Mouse (Mus musculus): Measurements from ENCODE around the gene Ubp1. TPM values are rescaled to one million over a fixed set of nuclear protein-coding genes. Genes with fewer than 3 reads are reported as not detected.

The Ubp1 gene
- polyA plus RNA-seq, 1 experiment from 2014 or later, result 26.8 TPM

DNA sequence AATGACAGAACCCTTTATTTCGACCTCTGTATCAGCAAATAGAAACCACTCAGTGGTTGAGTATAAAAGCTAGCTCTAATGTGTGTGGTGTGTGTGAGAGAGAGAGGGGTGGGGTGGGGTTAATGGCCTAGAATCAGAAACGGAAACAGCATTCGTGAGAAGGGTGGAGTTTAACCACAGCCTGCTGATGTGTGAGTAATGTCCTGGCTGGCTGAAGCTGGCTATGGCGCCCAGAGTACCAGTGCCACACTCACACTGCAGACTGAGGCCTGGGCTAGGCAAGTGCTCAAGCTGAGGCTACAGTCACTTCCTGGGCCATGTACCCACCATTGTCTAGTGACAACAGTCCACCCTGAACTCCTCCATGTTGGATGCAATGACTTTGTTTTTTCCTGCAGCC, 85.7 kb downstream of the Ubp1 start:
- Histone ChIP-seq H3K9me3 (ENCODE audit: control insufficient read depth, low read length) (peaks cover 4% of the 10 kb centered on the region; the same call in 1 of the 2 replicates), H3K4me2 (ENCODE audit: low read depth, low read length) (no peak overlapping the region), H3K9ac (ENCODE audit: low read length) (no peak overlapping the region), H3K27ac (ENCODE audit: low read length) (no peak overlapping the region), H3K27me3 (ENCODE audit: control insufficient read depth, insufficient read depth, low read depth, low read length) (no peaks in the 10 kb centered on the region), H3K36me3 (ENCODE audit: control insufficient read depth, insufficient read depth, low read length) (no peaks in the 10 kb centered on the region), H3K4me3 (ENCODE audit: low read length) (no peak overlapping the region), H3K4me1 (replicated peaks; ENCODE audit: control insufficient read depth, insufficient read depth, low read length) (no peaks in the 10 kb centered on the region)
- 71% methylated on average over 4 of the region's 4 CpGs for WGBS
- ATAC-seq (ENCODE audit: low read depth), result no peak

DNA sequence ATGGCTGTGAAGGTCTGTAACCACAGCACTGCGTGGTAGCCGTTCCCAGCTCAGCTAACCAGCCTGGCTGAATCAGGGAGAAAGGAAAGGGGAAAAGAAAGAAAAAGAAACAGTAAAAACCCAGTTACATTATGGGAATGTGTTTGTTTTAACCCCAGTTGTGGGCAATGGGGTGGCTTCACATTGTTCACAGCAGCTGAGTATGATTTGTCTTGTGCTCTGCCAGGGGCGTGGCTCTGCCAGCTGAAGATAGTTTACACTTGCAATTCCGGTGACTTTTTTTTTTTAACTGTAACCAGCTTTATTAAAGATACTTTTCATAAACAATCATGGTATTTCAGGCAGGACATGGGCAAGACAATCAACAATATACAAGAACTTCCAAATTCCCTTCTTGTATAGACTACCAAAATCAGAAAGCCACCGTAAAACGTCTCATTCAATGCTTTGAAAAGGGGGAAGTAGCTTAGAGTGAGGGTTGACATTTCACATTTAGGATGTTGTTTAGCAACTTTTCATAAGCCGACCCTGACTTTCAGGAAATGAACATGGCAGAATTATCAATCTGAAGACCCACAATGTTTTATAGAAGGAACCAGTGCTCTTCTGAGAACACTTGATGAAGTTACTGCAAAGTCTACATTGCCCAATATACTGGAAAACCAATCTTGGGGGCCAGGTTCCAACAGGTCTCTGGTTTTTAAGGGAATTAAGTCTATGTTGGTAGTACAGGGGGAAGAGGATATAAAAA, 88.5 kb downstream of the Ubp1 start:
- Histone ChIP-seq H3K9ac (ENCODE audit: low read length) (no peak overlapping the region), H3K4me1 (replicated peaks; ENCODE audit: control insufficient read depth, insufficient read depth, low read length) (no peaks in the 10 kb centered on the region), H3K27ac (ENCODE audit: low read length) (no peak overlapping the region), H3K4me3 (ENCODE audit: low read length) (no peak overlapping the region), H3K27me3 (ENCODE audit: control insufficient read depth, insufficient read depth, low read depth, low read length) (no peaks in the 10 kb centered on the region), H3K36me3 (ENCODE audit: control insufficient read depth, insufficient read depth, low read length) (no peaks in the 10 kb centered on the region), H3K4me2 (ENCODE audit: low read depth, low read length) (no peak overlapping the region), H3K9me3 (ENCODE audit: control insufficient read depth, low read length) (peaks cover 4% of the 10 kb centered on the region; the same call in 1 of the 2 replicates)
- 69% methylated on average over 7 of the region's 7 CpGs for WGBS
- no peak for ATAC-seq (ENCODE audit: low read depth)

DNA sequence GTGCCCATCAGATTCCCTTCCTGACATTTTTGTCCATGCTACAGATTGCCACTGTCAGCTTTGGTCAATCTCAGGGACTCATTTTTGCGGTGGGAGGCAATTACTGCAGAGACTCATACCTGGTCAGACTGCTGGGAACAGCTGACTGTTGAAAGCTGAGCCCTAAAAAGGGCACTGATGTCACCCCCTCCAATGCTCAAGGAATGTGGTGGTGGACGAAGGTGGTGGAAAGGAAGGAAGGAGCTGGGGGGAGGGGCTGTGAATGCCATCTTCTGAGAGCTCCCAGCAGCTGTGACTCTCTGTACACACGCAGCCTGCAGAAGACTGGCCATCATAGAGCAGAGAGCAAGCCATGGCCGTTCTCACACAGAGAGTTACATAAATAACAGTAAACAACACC, 91.4 kb downstream of the Ubp1 start:
- H3K4me2 ChIP-seq (ENCODE audit: low read depth, low read length), result no peak overlapping the region
- peaks cover 4% of the 10 kb centered on the region; the same call in 1 of the 2 replicates for H3K9me3 ChIP-seq (ENCODE audit: control insufficient read depth, low read length)
- 0 out of 2 replicates have a peak, but pooled peaks cover 4% of the 10 kb centered on the region for H3K4me1 ChIP-seq (replicated peaks; ENCODE audit: control insufficient read depth, insufficient read depth, low read length)
- ATAC-seq (ENCODE audit: low read depth), result no peak
- no peak overlapping the region for H3K4me3 ChIP-seq (ENCODE audit: low read length)
- no peak overlapping the region for H3K9ac ChIP-seq (ENCODE audit: low read length)
- H3K27ac ChIP-seq (ENCODE audit: low read length), result no peak overlapping the region
- no peaks in the 10 kb centered on the region for H3K36me3 ChIP-seq (ENCODE audit: control insufficient read depth, insufficient read depth, low read length)
- H3K27me3 ChIP-seq (ENCODE audit: control insufficient read depth, insufficient read depth, low read depth, low read length), result no peaks in the 10 kb centered on the region
- 23% methylated on average over 4 of the region's 4 CpGs for WGBS

DNA sequence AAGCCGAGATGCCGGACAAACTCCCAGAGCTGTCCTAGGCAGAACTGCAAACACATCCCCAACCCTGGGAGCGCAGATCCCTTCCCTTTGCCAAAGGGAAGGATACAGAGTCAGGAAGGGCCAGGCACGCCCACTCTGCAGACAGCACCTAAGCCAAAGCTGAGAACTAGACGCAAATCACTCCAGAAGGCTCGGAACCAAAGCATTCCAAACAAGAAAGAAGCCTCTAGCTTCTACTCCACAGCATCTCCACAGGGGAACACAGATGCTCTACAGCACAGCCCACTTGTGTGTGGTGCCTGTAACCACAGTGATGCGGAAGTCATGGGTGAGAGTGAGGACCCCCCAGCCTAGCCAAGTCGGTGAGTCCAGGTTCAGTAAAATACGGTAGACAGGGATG, 94.4 kb downstream of the Ubp1 start:
- no peak overlapping the region for H3K4me2 ChIP-seq (ENCODE audit: low read depth, low read length)

DNA sequence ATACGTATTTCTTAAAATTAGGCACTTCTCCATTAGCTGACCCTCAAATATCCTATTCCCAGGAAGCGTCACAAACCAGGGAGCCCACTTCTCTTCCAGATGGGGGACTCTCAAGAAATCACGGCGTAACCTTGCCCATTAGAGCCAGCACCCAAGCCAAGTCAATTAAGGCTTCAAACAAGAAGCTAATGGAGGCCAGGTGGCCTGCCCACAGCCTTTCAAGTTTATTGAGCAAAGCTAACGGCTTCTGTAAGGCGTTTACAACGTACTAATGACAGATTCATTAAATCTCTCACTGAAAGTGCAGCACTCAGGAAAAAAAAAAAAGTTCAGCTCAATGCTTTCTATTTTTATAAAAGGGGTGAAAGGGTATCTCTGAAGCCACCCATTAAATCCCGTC, 95.1 kb downstream of the Ubp1 start:
- Histone ChIP-seq H3K27me3 (ENCODE audit: control insufficient read depth, insufficient read depth, low read depth, low read length) (no peaks in the 10 kb centered on the region), H3K4me2 (ENCODE audit: low read depth, low read length) (peak overlapping the region; percentile 74), H3K4me3 (ENCODE audit: low read length) (peak overlapping the region; percentile 60), H3K4me1 (replicated peaks; ENCODE audit: control insufficient read depth, insufficient read depth, low read length) (0 out of 2 replicates have a peak, but pooled peaks cover 4% of the 10 kb centered on the region), H3K27ac (ENCODE audit: low read length) (no peak overlapping the region), H3K9me3 (ENCODE audit: control insufficient read depth, low read length) (no peaks in the 10 kb centered on the region), H3K36me3 (ENCODE audit: control insufficient read depth, insufficient read depth, low read length) (no peaks in the 10 kb centered on the region), H3K9ac (ENCODE audit: low read length) (peak overlapping the region; percentile 62)
- no peak for ATAC-seq (ENCODE audit: low read depth)
- 10% methylated on average over 8 of the region's 8 CpGs for WGBS

More for the DNA sequence above, 94.4 kb downstream of the Ubp1 start:
- Histone ChIP-seq H3K27ac (ENCODE audit: low read length) (no peak overlapping the region), H3K27me3 (ENCODE audit: control insufficient read depth, insufficient read depth, low read depth, low read length) (no peaks in the 10 kb centered on the region), H3K4me3 (ENCODE audit: low read length) (no peak overlapping the region), H3K9me3 (ENCODE audit: control insufficient read depth, low read length) (no peaks in the 10 kb centered on the region), H3K4me1 (replicated peaks; ENCODE audit: control insufficient read depth, insufficient read depth, low read length) (0 out of 2 replicates have a peak, but pooled peaks cover 4% of the 10 kb centered on the region), H3K9ac (ENCODE audit: low read length) (no peak overlapping the region), H3K36me3 (ENCODE audit: control insufficient read depth, insufficient read depth, low read length) (no peaks in the 10 kb centered on the region)
- 44% methylated on average over 9 of the region's 9 CpGs for WGBS
- no peak for ATAC-seq (ENCODE audit: low read depth)

DNA sequence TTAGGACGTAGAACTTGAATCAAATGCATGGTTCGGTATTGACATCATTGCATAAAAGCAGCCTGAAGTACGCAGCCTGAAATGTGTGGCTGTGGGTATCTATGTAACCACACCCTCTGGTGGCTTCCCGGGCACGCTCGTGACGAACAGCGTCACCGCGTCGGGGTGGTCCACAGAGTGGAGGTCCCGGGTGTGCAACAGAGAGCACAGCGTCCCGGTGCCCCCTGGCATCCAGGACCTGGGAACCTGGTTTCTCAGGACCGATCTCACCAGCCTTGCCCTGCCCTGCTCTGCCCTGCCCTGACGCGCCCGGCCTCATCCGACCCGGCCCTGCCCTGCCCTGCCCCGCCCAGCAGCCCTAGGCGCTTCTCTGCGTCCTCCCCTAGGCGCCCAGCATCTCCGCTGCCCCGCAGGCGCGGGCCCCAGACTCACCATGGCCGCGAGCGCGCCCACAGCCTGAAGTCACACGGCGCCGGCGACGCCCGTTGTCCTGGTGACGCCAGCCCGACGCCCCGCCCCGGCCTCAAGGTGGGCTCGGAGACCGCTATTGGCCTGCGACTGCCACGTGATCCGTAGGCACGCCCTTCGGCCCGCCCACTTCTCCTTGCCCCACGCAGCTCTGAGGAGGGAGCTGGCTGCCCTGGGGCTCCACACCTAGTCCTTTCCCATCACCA, 95.7 kb downstream of the Ubp1 start:
- ATAC-seq (ENCODE audit: low read depth), result peak; percentile 93
- no peaks in the 10 kb centered on the region for H3K27me3 ChIP-seq (ENCODE audit: control insufficient read depth, insufficient read depth, low read depth, low read length)
- H3K27ac ChIP-seq (ENCODE audit: low read length), result no peak overlapping the region
- 0 out of 2 replicates have a peak, but pooled peaks cover 4% of the 10 kb centered on the region for H3K4me1 ChIP-seq (replicated peaks; ENCODE audit: control insufficient read depth, insufficient read depth, low read length)
- H3K4me2 ChIP-seq (ENCODE audit: low read depth, low read length), result peak overlapping the region; percentile 74
- no peaks in the 10 kb centered on the region for H3K9me3 ChIP-seq (ENCODE audit: control insufficient read depth, low read length)
- no peaks in the 10 kb centered on the region for H3K36me3 ChIP-seq (ENCODE audit: control insufficient read depth, insufficient read depth, low read length)
- 0% methylated on average over 49 of the region's 52 CpGs for WGBS
- H3K4me3 ChIP-seq (ENCODE audit: low read length), result peak overlapping the region; percentile 60
- H3K9ac ChIP-seq (ENCODE audit: low read length), result peak overlapping the region; percentile 62

Other genes with a start within 250 kb of the Ubp1 start
- gene Pdcd6ip, start 222.7 kb upstream of the Ubp1 start, polyA plus RNA-seq (2015; fragmentation: Nextera tagmentation; extraction: Ambion mirVana), result 74.8 and 81.4 TPM in 2 replicates
- gene Clasp2, start 189.5 kb upstream of the Ubp1 start, polyA plus RNA-seq (2015; fragmentation: Nextera tagmentation; extraction: Ambion mirVana), result 23.0 and 24.4 TPM in 2 replicates
- gene Fbxl2, start 115.3 kb downstream of the Ubp1 start, polyA plus RNA-seq (2015; fragmentation: Nextera tagmentation; extraction: Ambion mirVana), result 3.6 and 4.4 TPM in 2 replicates
- gene Susd5, start 126.2 kb downstream of the Ubp1 start, polyA plus RNA-seq (2015; fragmentation: Nextera tagmentation; extraction: Ambion mirVana), result 1.2 and 1.3 TPM in 2 replicates

All from lung, embryonic 16.5 days (tissue).